Mouse (Mus musculus) myocyte (in vitro differentiated cells): Measurements from ENCODE around the gene Gm10778. TPM values are rescaled to one million over a fixed set of nuclear protein-coding genes. Genes with fewer than 3 reads are reported as not detected.

Source experiments
- H3K27me3 ChIP-seq: one replicate; pipeline ENCODE4 v1.6.1; 2011; ENCODE audit not compliant: control insufficient read depth, insufficient read depth, insufficient read length
- H3K36me3 ChIP-seq: one replicate; pipeline ENCODE4 v1.6.1; 2011; ENCODE audit not compliant: control insufficient read depth, insufficient read depth
- H3K4me2 ChIP-seq: one replicate; pipeline ENCODE4 v1.6.1; 2011; ENCODE audit warnings: low read depth, control low read depth
- H3K4me3 ChIP-seq: one replicate; pipeline ENCODE4 v1.5.1; 2011; ENCODE audit warnings: mild to moderate bottlenecking, control low read depth, moderate library complexity
- H3K79me2 ChIP-seq: one replicate; pipeline ENCODE4 v1.6.1; 2011; ENCODE audit not compliant: control insufficient read depth, insufficient read depth
- H3ac ChIP-seq: one replicate; pipeline ENCODE4 v1.6.1; 2011; ENCODE audit not compliant: control insufficient read depth, insufficient read length
- CEBPB ChIP-seq: IDR thresholded peaks from 2 replicates; pipeline ENCODE4 v1.6.1; 2011; ENCODE audit warnings: mild to moderate bottlenecking, moderate library complexity; ENCODE audit not compliant: poor library complexity, insufficient read depth, severe bottlenecking
- E2F4 ChIP-seq: IDR thresholded peaks from one replicate; pipeline ENCODE4 v1.6.1; 2011; ENCODE audit warnings: mild to moderate bottlenecking, control low read depth, moderate library complexity; ENCODE audit not compliant: insufficient read depth
- MAX ChIP-seq: IDR thresholded peaks from one replicate; pipeline ENCODE4 v1.6.1; 2011; ENCODE audit warnings: low read depth, mild to moderate bottlenecking, control low read depth
- MYOD1 ChIP-seq, 3 experiments: IDR thresholded peaks; one replicate each; pipeline ENCODE4 v1.6.1; 2011; ENCODE audit warnings: control low read depth in 2 of 3, low read depth in 2 of 3, mild to moderate bottlenecking in 2 of 3, moderate library complexity in 1 of 3; ENCODE audit not compliant: insufficient read length in 2 of 3, control insufficient read depth in 1 of 3
- MYOG ChIP-seq, 3 experiments: IDR thresholded peaks; one replicate each; pipeline ENCODE4 v1.6.1; 2011; ENCODE audit warnings: control low read depth in 2 of 3, low read depth in 2 of 3, mild to moderate bottlenecking in 2 of 3; ENCODE audit not compliant: insufficient read length in 2 of 3, control insufficient read depth in 1 of 3, insufficient read depth in 1 of 3
- POLR2A ChIP-seq: IDR thresholded peaks from one replicate; pipeline ENCODE4 v1.6.1; 2011; ENCODE audit warnings: low read depth, mild to moderate bottlenecking, control low read depth, moderate library complexity; ENCODE audit not compliant: insufficient read length
- POLR2AphosphoS2 ChIP-seq: IDR thresholded peaks from one replicate; pipeline ENCODE4 v1.6.1; 2011; ENCODE audit warnings: low read depth, control low read depth; ENCODE audit not compliant: insufficient read length
- REST ChIP-seq: IDR thresholded peaks from one replicate; pipeline ENCODE4 v1.6.1; 2011; ENCODE audit warnings: mild to moderate bottlenecking, control low read depth, moderate library complexity; ENCODE audit not compliant: insufficient read depth, insufficient read length
- SRF ChIP-seq: IDR thresholded peaks from one replicate; pipeline ENCODE4 v1.6.1; 2011; ENCODE audit warnings: low read depth; ENCODE audit not compliant: control insufficient read depth, insufficient read length
- TCF12 ChIP-seq: IDR thresholded peaks from one replicate; pipeline ENCODE4 v1.6.1; 2011; ENCODE audit warnings: mild to moderate bottlenecking, control low read depth; ENCODE audit not compliant: poor library complexity, insufficient read depth, severe bottlenecking
- TCF3 ChIP-seq: IDR thresholded peaks from one replicate; pipeline ENCODE4 v1.6.1; 2011; ENCODE audit warnings: low read depth, control low read depth; ENCODE audit not compliant: insufficient read length
- USF1 ChIP-seq: IDR thresholded peaks from one replicate; pipeline ENCODE4 v1.6.1; 2011; ENCODE audit warnings: low read depth, mild to moderate bottlenecking, control low read depth, moderate library complexity
- polyA plus RNA-seq: library from polyadenylated mRNA; unstranded; fragments of >200 nt; fragmentation: generic; extraction: Trizol; gene quantifications from one replicate; pipeline ENCODE4 v1.2.1, GENCODE M21; 2012; ENCODE audit warnings: missing spikeins

Gene Gm10778
- polyA plus RNA-seq, 1 experiment, result 0.59 TPM

- TF ChIP-seq POLR2AphosphoS2 (peak; percentile 50), MYOG (IDR thresholded peaks at IDR 0.05; ENCODE audit: control insufficient read depth in 1 of 3, insufficient read depth in 1 of 3, insufficient read length in 2 of 3, low read depth in 2 of 3) (no peak), MYOD1 (IDR thresholded peaks at IDR 0.05; ENCODE audit: control insufficient read depth in 1 of 3, insufficient read length in 2 of 3, low read depth in 2 of 3) (no peak), E2F4 (no peak), POLR2A (peak; percentile 50), REST (no peak)
- H3K27me3 ChIP-seq, result no peaks in the 10 kb centered on the region
- H3ac ChIP-seq, result peak within 1 kb of the TSS; percentile 2
- peak within 1 kb of the TSS; percentile 95 for H3K4me2 ChIP-seq
- peak within 1 kb of the TSS; percentile 38 for H3K4me3 ChIP-seq
- no peaks in the 10 kb centered on the region for H3K79me2 ChIP-seq
- H3K36me3 ChIP-seq, result no peaks in the 10 kb centered on the region
Measured at GRCm38 (mm10) chr10:81605974-81606751, 42.7 kb upstream of the Gm10778 start, which contains the start of gene BC025920. Gene BC025920 (plus strand): TSS chr10:81606270.

GRCm38 (mm10) chr10:81608308-81608707, 40.6 kb upstream of the Gm10778 start:
- H3ac ChIP-seq, result no peak overlapping the region
- H3K4me2 ChIP-seq, result no peak overlapping the region
- no peak overlapping the region for H3K4me3 ChIP-seq
- no peaks in the 10 kb centered on the region for H3K36me3 ChIP-seq
- H3K27me3 ChIP-seq, result no peaks in the 10 kb centered on the region
- TF ChIP-seq POLR2AphosphoS2 (no peak), MYOD1 (IDR thresholded peaks at IDR 0.05; ENCODE audit: control insufficient read depth in 1 of 3, insufficient read length in 2 of 3, low read depth in 2 of 3) (no peak), E2F4 (no peak), TCF12 (no peak), CEBPB (no peak), USF1 (no peak), TCF3 (no peak), REST (no peak), MYOG (IDR thresholded peaks at IDR 0.05; ENCODE audit: control insufficient read depth in 1 of 3, insufficient read depth in 1 of 3, insufficient read length in 2 of 3, low read depth in 2 of 3) (no peak), POLR2A (no peak), SRF (no peak), MAX (no peak)
- H3K79me2 ChIP-seq, result no peaks in the 10 kb centered on the region

GRCm38 (mm10) chr10:81612779-81613178, 36.1 kb upstream of the Gm10778 start:
- no peaks in the 10 kb centered on the region for H3K36me3 ChIP-seq
- H3K4me2 ChIP-seq, result no peak overlapping the region
- H3ac ChIP-seq, result no peak overlapping the region
- no peak overlapping the region for H3K4me3 ChIP-seq
- H3K27me3 ChIP-seq, result peaks cover 6% of the 10 kb centered on the region
- TF ChIP-seq MYOD1 (IDR thresholded peaks at IDR 0.05; ENCODE audit: control insufficient read depth in 1 of 3, insufficient read length in 2 of 3, low read depth in 2 of 3) (no peak), SRF (no peak), REST (no peak), POLR2A (no peak), CEBPB (no peak), POLR2AphosphoS2 (no peak), MYOG (IDR thresholded peaks at IDR 0.05; ENCODE audit: control insufficient read depth in 1 of 3, insufficient read depth in 1 of 3, insufficient read length in 2 of 3, low read depth in 2 of 3) (no peak), USF1 (peak; percentile 67), E2F4 (no peak)
- H3K79me2 ChIP-seq, result no peaks in the 10 kb centered on the region

- H3K27me3 ChIP-seq, result peaks cover 6% of the 10 kb centered on the region
- H3K79me2 ChIP-seq, result no peaks in the 10 kb centered on the region
- no peak overlapping the region for H3K4me2 ChIP-seq
- no peak overlapping the region for H3K4me3 ChIP-seq
- no peak for TF ChIP-seq USF1
- no peak for TF ChIP-seq SRF
- TF ChIP-seq TCF3, result no peak
- no peak for TF ChIP-seq POLR2AphosphoS2
- no peak for TF ChIP-seq MYOG (IDR thresholded peaks at IDR 0.05; ENCODE audit: control insufficient read depth in 1 of 3, insufficient read depth in 1 of 3, insufficient read length in 2 of 3, low read depth in 2 of 3)
- TF ChIP-seq POLR2A, result no peak
- no peak for TF ChIP-seq REST
- TF ChIP-seq CEBPB, result no peak
- TF ChIP-seq MAX, result no peak
- TF ChIP-seq E2F4, result no peak
- TF ChIP-seq TCF12, result no peak
- no peak for TF ChIP-seq MYOD1 (IDR thresholded peaks at IDR 0.05; ENCODE audit: control insufficient read depth in 1 of 3, insufficient read length in 2 of 3, low read depth in 2 of 3)
- no peaks in the 10 kb centered on the region for H3K36me3 ChIP-seq
- no peak overlapping the region for H3ac ChIP-seq
Measured at GRCm38 (mm10) chr10:81615486-81615885, 33.4 kb upstream of the Gm10778 start.
